Mouse (Mus musculus) c-Kit-positive CD71-positive TER-119-positive erythroid progenitor cells, embryonic 14.5 days (primary cell): Measurements from ENCODE around the gene Dctpp1.

Experiments
- DNase-seq: peaks from one replicate; pipeline ENCODE4 v3.0.0-alpha.2; 2013; ENCODE audit warnings: low spot score

Gene Dctpp1

GRCm38 (mm10) chr7:127210266-127210665 lies 50.2 kb downstream of the Dctpp1 start:
- DNase-seq = no peak

GRCm38 (mm10) chr7:127209851-127210250 lies 50.7 kb downstream of the Dctpp1 start:
- no peak for DNase-seq

GRCm38 (mm10) chr7:127208553-127209438 lies 51.7 kb downstream of the Dctpp1 start, which contains the start of gene Mylpf:
TSS of gene Mylpf (plus strand) at chr7:127208890.
- peak; percentile 93 for DNase-seq

- DNase-seq = no peak
These were observed 52.3 kb downstream of the Dctpp1 start, which contains the start of gene Tbc1d10b for GRCm38 (mm10) chr7:127208295-127208552. TSS of gene Tbc1d10b (minus strand) at chr7:127208468.

GRCm38 (mm10) chr7:127207374-127208294 lies 52.9 kb downstream of the Dctpp1 start:
- DNase-seq = no peak
